Mouse (Mus musculus) lung, embryonic 14.5 days (tissue): ENCODE data around the gene Dchs2. TPM values are rescaled to one million over a fixed set of nuclear protein-coding genes. Genes with fewer than 3 reads are reported as not detected.

ENCODE experiments used
- ATAC-seq: fragments of 200-750 bp; cut with Nextera tagmentation; 2 replicates; pipeline ENCODE4 v1.8.0; 2017; ENCODE audit warnings: mild to moderate bottlenecking, moderate TSS enrichment, moderate library complexity; ENCODE audit not compliant: insufficient read depth
- DNase-seq: peaks from one replicate; pipeline ENCODE4 v3.0.0-alpha.2; 2015
- H3K27ac ChIP-seq: fragments of 300-500 bp; sonication (generic); 2 replicates; pipeline ENCODE4 v1.5.1; 2014; ENCODE audit warnings: low read depth, mild to moderate bottlenecking, moderate library complexity
- H3K27me3 ChIP-seq: fragments of 300-500 bp; sonication (generic); 2 replicates; pipeline ENCODE4 v1.6.1; 2014; ENCODE audit warnings: low read length, control low read depth; ENCODE audit not compliant: insufficient read depth
- H3K36me3 ChIP-seq: fragments of 300-500 bp; sonication (generic); 2 replicates; pipeline ENCODE4 v1.6.1; 2014; ENCODE audit warnings: control low read depth; ENCODE audit not compliant: insufficient read depth
- H3K4me1 ChIP-seq: fragments of 300-500 bp; sonication (generic); 2 replicates; pipeline ENCODE4 v1.6.1; 2014; ENCODE audit warnings: antibody characterized with exemption, control low read depth; ENCODE audit not compliant: insufficient read depth
- H3K4me2 ChIP-seq: fragments of 300-500 bp; sonication (generic); 2 replicates; pipeline ENCODE4 v1.6.1; 2014; ENCODE audit warnings: mild to moderate bottlenecking
- H3K4me3 ChIP-seq: fragments of 300-500 bp; sonication (generic); 2 replicates; pipeline ENCODE4 v1.5.1; 2014; ENCODE audit warnings: low read depth, low read length
- H3K9ac ChIP-seq: fragments of 300-500 bp; sonication (generic); 2 replicates; pipeline ENCODE4 v1.6.1; 2014
- H3K9me3 ChIP-seq: fragments of 300-500 bp; sonication (generic); 2 replicates; pipeline ENCODE4 v1.6.1; 2016; ENCODE audit warnings: low read depth, low read length, control low read depth
- CTCF ChIP-seq: IDR thresholded peaks from 2 replicates; pipeline ENCODE4 v1.5.1; 2016; ENCODE audit warnings: antibody characterized with exemption, low read depth
- WGBS: fragments of 180-500 bp; shearing (Covaris S2); extraction: QIAGEN DNeasy Blood & Tissue Kit; methylation state at CpG from one replicate; pipeline ENCODE4 v1.1.7; 2014; 5-methylcytosine and 5-hydroxymethylcytosine counted together
- polyA plus RNA-seq: library from polyadenylated mRNA; unstranded; fragments of >200 nt; fragmentation: Nextera tagmentation; extraction: Ambion mirVana; gene quantifications from 2 replicates; pipeline ENCODE4 v1.2.1, GENCODE M21; 2014

The Dchs2 gene
- 0.20 and 0.28 TPM in 2 replicates for polyA plus RNA-seq

- 1% methylated on average over 55 of the region's 55 CpGs for WGBS
- Histone ChIP-seq H3K27ac (no peak within 1 kb of the TSS), H3K27me3 (peaks cover 58% of the 10 kb centered on the region), H3K36me3 (no peaks in the 10 kb centered on the region), H3K4me3 (peak within 1 kb of the TSS; percentile 45), H3K9ac (peak within 1 kb of the TSS; percentile 6; the same call in 1 of the 2 replicates), H3K9me3 (no peaks in the 10 kb centered on the region), H3K4me1 (no peaks in the 10 kb centered on the region), H3K4me2 (peak within 1 kb of the TSS; percentile 88)
- TF ChIP-seq CTCF: no peak
- peak; percentile 33; the same call in 1 of the 2 replicates for ATAC-seq
- peak; percentile 33 for DNase-seq
Measured at GRCm38 (mm10) chr3:83127726-83128448, at the start of gene Dchs2. Dchs2 (plus strand) TSS chr3:83127948.

- peak overlapping the region; percentile 31 for H3K4me3 ChIP-seq
- H3K4me1 ChIP-seq: peaks cover 2% of the 10 kb centered on the region; the same call in 1 of the 2 replicates
- H3K9me3 ChIP-seq: no peaks in the 10 kb centered on the region
- no peaks in the 10 kb centered on the region for H3K27me3 ChIP-seq
- WGBS: 1% methylated on average over 11 of the region's 11 CpGs
- ATAC-seq (peak; percentile 92), DNase-seq (peak; percentile 86)
- peak overlapping the region; percentile 67 for H3K4me2 ChIP-seq
- TF ChIP-seq CTCF: peak; percentile 97
- H3K36me3 ChIP-seq: no peaks in the 10 kb centered on the region
- no peak overlapping the region for H3K9ac ChIP-seq
- H3K27ac ChIP-seq: 0 out of 2 replicates have a peak overlapping the region, but pooled peaks have one; percentile 18
Measured at GRCm38 (mm10) chr3:83080567-83081055, 47.1 kb upstream of the Dchs2 start.

- 70% methylated on average over 6 of the region's 6 CpGs for WGBS
- Histone ChIP-seq H3K27me3 (0 out of 2 replicates have a peak, but pooled peaks cover 3% of the 10 kb centered on the region), H3K4me3 (no peak overlapping the region), H3K36me3 (no peaks in the 10 kb centered on the region), H3K9me3 (no peaks in the 10 kb centered on the region), H3K27ac (no peak overlapping the region), H3K9ac (no peak overlapping the region), H3K4me2 (no peak overlapping the region), H3K4me1 (no peaks in the 10 kb centered on the region)
- ATAC-seq (no peak), DNase-seq (no peak)
- TF ChIP-seq CTCF: no peak
Measured at GRCm38 (mm10) chr3:83097586-83097985, 30.2 kb upstream of the Dchs2 start.

- Histone ChIP-seq H3K27me3 (0 out of 2 replicates have a peak, but pooled peaks cover 3% of the 10 kb centered on the region), H3K4me2 (peak overlapping the region; percentile 53), H3K36me3 (no peaks in the 10 kb centered on the region), H3K9ac (0 out of 2 replicates have a peak overlapping the region, but pooled peaks have one; percentile 1), H3K4me3 (peak overlapping the region; percentile 13), H3K27ac (no peak overlapping the region), H3K4me1 (no peaks in the 10 kb centered on the region), H3K9me3 (no peaks in the 10 kb centered on the region)
- peak; percentile 59 for DNase-seq
- ATAC-seq: peak; percentile 54; the same call in 1 of the 2 replicates
- WGBS: 9% methylated on average over 14 of the region's 14 CpGs
- no peak for TF ChIP-seq CTCF
Measured at GRCm38 (mm10) chr3:83098546-83099034, 29.2 kb upstream of the Dchs2 start.

GRCm38 (mm10) chr3:83099139-83099538, 28.6 kb upstream of the Dchs2 start:
- Histone ChIP-seq H3K27ac (no peak overlapping the region), H3K4me3 (peak overlapping the region; percentile 13; the same call in 1 of the 2 replicates), H3K4me2 (peak overlapping the region; percentile 53), H3K9ac (no peak overlapping the region), H3K4me1 (no peaks in the 10 kb centered on the region), H3K36me3 (no peaks in the 10 kb centered on the region), H3K9me3 (no peaks in the 10 kb centered on the region), H3K27me3 (0 out of 2 replicates have a peak, but pooled peaks cover 3% of the 10 kb centered on the region)
- WGBS: 70% methylated on average over 1 of the region's 1 CpGs
- ATAC-seq (no peak), DNase-seq (no peak)
- TF ChIP-seq CTCF: no peak

GRCm38 (mm10) chr3:83099651-83100050, 28.1 kb upstream of the Dchs2 start:
- Histone ChIP-seq H3K27ac (no peak overlapping the region), H3K4me2 (no peak overlapping the region), H3K36me3 (no peaks in the 10 kb centered on the region), H3K9me3 (no peaks in the 10 kb centered on the region), H3K27me3 (0 out of 2 replicates have a peak, but pooled peaks cover 3% of the 10 kb centered on the region), H3K4me1 (no peaks in the 10 kb centered on the region), H3K9ac (no peak overlapping the region), H3K4me3 (no peak overlapping the region)
- 68% methylated on average over 6 of the region's 6 CpGs for WGBS
- ATAC-seq: no peak
- no peak for DNase-seq
- TF ChIP-seq CTCF: no peak

GRCm38 (mm10) chr3:83102286-83102685, 25.5 kb upstream of the Dchs2 start:
- Histone ChIP-seq H3K4me1 (no peaks in the 10 kb centered on the region), H3K27me3 (0 out of 2 replicates have a peak, but pooled peaks cover under 1% of the 10 kb centered on the region), H3K4me2 (no peak overlapping the region), H3K27ac (no peak overlapping the region), H3K4me3 (no peak overlapping the region), H3K9ac (no peak overlapping the region), H3K9me3 (no peaks in the 10 kb centered on the region), H3K36me3 (no peaks in the 10 kb centered on the region)
- ATAC-seq (no peak), DNase-seq (no peak)
- no peak for TF ChIP-seq CTCF
- WGBS: 84% methylated on average over 6 of the region's 6 CpGs
